Mouse (Mus musculus) lung, postnatal 14 days (tissue): ENCODE data around the gene Antxr1.
A peak's percentile ranks its signal among the peaks of the same experiment; 100 is the strongest.

ENCODE experiments used
- DNase-seq: peaks from one replicate; pipeline ENCODE4 v3.0.0; 2021

The Antxr1 gene

DNA sequence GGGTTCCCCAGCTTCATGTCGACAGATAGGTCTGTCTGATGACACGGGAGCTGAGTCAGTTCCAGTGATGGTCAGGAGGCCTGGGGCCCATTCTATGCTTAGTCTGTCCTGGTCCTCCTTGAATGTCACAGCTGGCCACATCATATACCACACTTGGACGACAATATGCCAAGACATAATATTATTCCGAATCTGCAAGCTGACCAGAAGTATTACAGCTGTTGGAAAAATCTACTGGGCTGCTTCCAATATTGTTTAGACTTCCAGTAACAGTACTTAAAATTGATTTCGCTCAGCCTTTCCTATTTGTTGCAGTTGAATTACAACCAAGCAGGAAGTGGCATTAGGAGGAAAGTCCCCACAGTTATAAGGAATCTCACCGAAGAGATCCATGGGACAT is 48.4 kb downstream of the Antxr1 start:
- no peak for DNase-seq

DNA sequence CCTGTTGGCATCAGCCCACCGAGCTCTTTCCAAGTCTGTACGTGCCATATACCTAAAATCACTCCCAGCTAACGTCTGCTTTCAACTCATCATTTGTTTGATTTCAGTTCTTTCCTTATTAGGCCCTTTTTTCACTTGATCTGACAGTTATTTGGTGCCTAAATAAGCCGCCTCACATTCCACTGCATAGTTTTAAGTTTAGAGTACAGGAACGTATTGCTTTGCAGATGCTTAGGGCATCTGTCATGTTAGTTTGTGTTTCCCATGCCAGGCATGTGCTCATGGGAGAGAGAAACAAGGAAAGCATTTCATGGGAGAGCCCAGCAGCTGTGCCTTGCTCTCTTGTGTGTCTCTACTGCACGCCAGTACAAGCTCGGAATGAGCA is 50.3 kb downstream of the Antxr1 start:
- DNase-seq: no peak

DNA sequence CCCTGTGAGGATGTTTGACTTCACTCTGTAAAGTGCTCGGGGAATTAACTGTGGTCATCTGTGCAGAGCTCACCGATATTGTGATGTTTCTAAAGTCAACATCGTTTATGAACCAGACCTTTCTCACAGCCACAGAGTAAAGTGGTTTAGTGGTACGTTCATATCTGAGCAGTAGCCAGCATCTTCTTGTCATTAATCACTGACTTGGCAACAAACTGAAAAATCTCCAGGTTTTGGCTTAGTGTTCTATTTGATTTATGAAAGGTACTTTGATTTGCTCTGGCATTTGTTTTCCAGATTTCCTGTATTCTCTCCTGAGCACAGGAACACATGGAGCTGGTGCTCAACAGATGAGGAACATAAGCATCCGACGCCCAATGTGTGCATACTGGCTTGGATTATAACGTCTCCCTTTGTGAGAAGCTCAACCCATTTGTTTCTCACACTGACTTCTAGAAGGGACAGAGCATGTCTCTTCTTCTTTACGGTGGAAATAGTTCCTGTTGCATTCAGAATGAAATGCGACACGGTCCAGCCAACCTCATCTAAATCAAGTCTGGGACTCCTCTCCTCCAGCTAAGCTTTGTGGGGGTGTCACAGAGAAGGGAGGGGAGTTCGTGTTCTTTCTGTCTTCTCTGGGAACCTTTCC is 50.8 kb downstream of the Antxr1 start:
- no peak for DNase-seq

DNA sequence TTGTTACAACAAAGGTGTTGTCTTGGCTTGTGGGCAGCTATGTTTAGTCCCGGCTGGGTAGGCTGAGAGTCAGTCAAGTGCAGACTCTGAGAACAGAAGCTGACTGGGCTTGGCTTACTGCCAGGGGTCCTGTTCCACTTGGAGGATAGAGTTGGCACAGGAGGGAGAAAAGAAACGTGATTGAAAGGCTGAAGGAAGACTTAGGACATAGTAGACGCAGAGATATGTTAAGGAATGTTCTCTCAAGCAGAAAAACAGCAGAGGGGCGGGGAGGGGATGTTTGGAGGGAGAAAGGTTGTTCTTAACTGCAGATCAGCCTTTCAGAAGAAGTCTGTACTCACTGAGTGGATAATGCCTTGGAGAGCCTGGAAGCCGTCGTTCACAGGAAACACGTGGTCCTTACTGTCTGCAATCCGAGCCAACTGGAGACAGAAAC is 53.3 kb downstream of the Antxr1 start:
- DNase-seq: peak; percentile 90

DNA sequence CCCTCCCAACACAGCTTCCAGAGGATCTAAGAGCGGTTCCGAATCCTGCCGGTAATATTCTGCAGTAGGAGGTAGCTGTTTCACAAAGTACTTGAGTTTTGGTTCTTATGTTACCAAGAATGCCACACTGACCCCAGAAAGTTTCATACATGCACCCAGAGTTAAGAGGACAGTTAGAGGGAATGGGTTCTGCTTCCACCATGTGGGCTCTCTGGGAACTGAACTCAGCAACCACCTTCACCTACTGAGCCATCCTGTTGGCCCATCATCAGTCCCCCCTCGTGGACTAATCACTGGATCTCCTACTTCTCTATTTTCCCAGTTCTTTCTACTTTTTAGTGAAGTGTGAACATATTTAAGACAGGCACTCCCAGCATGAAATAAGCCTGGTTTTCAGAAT is 53.9 kb downstream of the Antxr1 start:
- DNase-seq: no peak

DNA sequence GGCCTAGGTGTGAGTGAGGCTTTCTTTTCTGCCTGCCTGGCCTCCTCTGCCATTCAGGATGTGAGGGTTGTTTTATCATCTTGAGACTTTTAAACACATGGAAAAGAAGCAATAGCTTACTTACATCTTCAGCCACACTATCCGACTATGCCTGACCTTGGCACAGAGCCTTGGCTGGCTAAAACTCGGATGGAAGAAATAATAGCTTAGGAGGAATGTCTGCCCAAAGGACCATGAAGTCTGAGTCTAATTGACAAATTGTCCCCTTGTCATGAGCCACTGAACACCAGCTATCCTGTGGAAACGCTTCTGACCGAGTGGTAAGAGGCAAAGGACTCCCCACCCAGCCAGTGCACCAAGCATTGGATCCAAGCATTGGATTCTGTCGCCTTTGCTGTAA is 57.5 kb downstream of the Antxr1 start:
- DNase-seq: peak; percentile 29

DNA sequence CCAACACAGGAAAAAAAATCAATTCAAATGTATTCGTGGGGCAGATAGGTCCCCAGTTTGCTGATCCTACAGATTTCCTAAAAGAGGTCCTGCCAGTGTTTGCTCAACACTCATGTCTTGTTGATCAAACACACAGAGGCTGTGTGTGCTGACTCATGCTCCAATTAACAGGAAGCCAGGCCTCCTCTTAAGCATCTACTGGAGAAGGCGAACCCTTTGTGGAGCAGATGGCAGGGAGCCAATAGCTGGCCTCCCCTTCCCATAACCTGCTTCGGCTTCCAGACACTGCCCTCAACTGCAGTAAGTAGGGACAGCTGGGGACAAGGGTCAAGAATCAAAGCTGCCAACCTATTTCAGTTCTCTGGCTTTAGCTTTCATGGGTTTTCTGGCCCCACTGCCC is 58.1 kb downstream of the Antxr1 start:
- peak; percentile 76 for DNase-seq

DNA sequence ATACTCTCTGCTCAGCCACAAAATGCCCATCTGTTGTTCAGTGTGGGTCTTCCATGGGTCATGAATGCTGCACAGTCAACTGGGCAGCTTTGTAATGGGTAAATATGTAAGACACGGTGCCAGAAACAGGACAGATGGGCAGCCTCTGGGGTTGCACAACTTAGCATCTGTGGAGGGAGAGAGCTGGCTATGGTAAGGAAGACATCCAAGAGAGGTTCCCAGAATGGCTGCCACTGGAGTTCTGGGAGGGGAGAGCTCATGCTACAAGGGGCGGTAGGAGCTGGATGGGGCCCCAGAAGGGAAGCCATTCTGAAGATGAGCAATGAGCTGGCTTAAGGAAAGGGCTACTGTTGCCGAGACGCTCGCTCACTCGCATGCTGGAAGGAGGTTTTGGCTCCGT is 58.7 kb downstream of the Antxr1 start:
- DNase-seq: peak; percentile 27

DNA sequence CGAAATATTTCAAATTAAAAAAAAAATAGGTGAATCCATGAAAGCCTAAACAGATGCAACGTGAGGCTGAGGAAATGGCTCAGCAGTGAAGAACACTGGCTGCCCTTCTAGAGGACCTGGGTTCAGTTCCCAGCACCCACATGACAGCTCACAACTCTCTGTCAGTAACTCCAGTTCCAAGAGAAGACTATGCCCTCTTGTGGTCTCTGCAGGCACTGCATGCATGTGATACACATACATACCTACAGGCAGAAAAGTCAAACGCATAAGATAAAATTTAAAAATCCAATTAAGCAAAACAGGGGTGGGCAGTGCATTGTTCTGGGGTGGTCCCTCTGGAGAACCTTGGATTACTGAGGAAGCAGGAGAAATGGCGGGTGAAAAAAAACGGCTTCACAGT is 60.8 kb downstream of the Antxr1 start:
- DNase-seq: no peak

DNA sequence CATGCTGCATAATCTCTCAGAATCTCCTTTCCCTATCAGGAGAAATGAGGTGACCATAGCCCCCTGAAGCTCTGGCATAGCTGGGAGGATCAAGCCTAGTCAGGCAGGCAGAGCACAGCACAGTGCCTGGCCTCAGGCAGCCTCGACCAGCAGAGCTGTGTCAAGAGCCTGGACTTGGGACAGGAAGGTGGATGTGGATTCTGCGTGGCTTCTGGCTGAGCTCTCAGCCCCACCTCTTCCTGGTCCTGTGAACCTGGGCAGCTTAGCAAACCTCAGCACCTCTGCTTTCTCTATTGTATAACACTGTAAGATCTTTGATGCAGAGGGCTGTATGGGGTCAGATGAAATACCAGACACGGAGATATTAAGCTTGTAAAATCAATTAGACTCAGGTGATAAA is 61.8 kb downstream of the Antxr1 start:
- DNase-seq: no peak

DNA sequence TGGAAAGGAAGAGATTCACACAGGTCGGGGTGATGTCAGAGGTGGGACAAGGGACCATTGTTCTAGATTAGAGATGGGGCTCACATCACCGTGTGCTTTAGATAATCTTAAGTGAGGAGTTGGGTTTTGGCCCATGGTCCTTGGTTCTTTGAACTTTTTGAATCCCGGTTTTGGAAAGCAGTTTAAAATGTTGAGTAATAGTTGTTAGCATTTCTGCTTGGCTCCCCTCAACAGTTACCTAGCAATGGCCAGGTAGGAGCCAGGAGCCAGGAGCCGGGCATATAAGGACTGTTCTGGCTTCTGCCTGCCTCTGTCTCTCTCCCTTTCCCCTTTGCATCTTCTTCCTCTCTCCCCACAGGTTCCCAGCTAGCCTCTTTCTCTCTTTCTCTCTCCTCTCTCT is 62.5 kb downstream of the Antxr1 start:
- no peak for DNase-seq

DNA sequence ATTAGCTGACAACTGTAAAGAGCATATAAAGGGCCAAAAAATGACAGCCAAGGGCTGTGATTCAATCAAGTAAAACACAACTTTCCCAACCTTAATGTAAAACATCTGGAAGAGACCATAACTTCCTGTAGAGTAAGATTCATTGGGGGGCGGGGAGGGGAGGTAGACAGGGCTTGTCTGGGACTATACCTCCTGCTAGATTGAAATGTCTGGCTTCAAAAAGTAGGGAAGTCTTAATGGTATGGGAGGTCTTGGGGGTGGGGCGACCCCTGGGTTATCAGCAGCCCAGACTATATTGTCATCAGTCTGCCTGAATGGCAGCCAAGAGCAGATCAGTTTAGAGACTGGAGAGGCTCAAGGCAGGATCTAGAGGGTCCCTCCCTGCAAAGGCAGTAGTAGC is 63.4 kb downstream of the Antxr1 start:
- no peak for DNase-seq

DNA sequence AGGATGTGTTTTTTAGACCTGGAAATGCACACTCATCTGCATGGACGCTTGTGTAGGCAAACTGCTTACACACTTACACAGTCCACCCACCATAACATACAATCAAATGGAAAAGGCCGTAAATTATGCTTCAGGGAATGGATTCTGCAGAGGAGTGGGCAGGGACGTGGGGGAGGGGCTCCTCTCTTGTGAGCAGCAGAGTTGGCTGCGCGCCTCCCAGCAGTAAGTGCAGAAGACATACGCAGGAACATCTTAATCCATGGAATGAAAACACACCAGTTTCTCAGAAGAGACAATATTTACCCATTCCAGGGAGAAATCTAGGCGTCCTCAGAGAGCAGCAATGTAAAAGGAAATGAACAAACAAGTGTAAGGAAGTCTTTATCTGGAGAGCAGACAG is 65.2 kb downstream of the Antxr1 start:
- DNase-seq: peak; percentile 44

DNA sequence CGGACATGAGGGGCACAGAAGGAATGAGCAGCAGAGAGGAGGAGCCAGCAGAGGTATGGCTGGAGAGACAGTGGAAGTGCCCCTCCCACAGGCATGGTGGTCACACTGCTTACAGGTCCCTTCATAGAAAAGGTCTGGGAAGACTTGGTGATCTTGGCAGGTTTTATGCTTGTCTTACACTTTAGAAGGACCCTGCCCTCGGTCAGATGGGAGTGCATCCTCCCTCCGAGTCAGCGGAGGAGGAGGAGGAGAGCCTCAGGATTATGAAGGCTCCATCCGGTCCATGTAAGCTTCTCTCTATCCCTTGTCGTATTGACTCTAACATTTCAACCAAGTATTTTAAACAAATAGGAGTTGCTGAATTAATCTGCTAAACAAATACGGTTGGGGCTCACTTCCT is 65.7 kb downstream of the Antxr1 start:
- no peak for DNase-seq

DNA sequence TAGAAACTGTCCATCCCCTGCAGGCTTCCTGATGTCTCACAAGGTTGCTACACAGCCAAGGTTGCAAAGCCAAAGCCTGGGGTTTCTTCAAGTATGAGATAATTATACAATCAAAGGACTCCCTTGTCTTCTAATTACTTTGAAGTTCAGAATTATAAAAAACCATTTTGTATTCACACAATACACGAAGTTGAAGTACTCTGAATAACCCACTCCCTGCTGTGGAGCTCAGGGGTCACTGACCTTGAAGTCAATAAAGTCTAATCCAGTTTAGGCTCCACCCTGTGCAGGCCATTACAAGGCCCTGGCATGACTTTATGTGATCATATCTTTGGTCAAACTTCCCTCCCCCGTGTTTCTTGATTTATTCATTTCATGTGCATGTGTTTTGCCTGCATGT is 73.0 kb downstream of the Antxr1 start:
- no peak for DNase-seq

DNA sequence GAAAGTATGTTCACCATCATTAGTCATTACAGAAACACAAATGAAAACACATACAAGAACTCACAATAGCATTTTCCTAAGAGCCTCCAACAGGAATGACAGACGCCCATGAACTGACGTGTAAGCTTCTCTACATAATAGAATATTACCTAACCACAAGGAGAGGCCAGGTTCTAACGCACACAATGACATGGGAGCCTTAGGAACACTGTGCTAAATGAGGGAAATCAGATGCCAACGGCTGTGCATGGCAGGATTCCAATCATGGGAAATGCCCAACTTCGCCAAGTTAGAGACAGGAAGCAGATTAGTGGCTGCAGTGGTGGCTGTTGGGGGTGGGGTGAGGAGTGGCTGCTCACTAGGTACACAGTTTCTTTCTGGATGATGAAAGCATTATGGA is 76.6 kb downstream of the Antxr1 start:
- DNase-seq: peak; percentile 54

DNA sequence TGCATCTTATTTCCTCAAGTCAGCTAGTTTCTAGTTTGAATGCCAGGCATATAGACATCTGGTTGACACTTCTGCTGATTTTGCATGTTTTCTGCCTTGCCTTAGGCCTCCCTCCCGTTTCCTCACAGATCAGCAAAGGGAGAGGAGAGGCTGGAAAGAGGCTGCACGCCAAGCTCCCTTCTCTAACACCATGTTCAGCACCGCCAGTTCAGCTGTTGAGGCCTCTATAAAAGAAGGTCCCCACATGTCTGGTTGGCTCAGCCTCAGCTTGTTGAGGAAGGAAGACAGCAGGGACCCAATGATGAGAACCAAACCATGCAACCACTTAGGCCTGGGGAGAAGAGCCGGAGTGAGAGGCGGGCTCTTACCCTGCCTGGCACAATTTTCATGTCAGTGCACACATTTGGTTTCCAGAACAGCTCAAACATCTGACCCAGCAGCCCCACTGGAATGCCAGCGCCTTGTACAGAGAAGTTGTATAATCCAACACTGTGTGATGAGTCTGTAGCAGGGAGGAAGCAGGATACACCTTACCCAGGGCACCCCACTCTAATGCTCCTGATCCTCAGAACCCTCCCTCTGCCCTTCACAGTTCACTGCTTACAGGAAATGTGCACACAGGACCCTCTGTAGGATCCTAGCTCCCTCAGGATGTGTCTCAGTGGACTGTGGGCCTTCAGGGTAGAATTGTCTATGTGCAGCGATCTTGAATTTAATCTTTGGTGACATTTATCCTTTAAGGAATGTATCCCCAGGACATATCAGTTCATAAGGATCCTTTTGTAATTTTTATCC is 77.4 kb downstream of the Antxr1 start:
- peak; percentile 46 for DNase-seq

DNA sequence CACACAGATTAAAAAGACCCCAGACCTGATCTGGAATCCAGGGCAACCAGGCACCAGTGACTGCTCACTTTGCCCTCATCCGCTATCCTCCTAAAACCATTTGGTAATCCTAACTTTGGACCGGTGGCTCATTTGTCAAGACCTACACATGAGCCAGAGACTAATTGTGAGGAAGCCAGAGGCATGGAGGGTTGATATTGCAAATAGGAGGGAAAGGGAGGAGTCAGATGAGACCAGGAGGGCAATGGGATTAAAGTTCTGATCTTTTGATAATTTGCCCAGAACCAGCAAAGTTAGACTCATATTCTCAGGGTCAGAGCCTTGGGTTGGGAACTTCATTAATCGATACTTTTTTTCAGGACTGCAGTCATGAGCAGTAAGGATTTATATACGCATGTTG is 78.2 kb downstream of the Antxr1 start:
- no peak for DNase-seq

DNA sequence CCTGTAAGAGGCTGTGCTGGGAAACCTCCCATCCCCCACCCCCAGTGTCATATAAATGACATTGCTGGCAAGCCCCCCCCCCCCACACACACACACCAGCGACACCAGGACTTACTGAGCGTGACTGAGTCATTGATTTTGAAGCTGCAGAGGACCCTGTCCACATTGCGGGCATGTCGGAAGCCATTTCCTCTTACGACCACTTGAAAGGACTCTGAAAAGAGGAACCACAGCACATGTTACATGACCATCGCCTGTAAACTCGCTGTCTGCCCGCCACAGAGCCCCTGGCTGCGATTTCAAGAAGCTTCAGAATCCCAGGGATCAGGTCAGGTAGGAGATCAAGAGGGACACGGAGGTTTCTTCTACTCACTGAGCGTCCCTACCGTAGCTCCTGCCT is 80.0 kb downstream of the Antxr1 start:
- DNase-seq: no peak

DNA sequence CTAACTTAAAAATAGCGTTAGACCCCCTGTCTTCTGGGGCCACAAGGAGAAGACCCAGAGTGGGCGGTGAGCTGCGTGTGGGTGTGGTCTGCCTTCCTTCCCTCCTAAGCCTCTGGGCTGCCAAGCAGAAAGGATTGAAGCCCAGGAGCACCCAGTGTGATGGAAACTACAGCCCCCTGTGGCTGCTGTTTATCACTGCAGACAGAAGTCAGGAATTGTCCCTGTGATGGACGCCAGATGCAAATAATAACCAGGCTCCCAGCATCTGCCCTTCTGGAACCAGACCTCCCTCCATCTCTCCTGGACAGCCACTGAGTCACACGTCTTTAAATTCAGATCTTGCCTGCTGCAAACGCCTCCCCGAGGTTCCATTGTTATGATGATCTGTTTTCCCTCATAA is 80.9 kb downstream of the Antxr1 start:
- no peak for DNase-seq

DNA sequence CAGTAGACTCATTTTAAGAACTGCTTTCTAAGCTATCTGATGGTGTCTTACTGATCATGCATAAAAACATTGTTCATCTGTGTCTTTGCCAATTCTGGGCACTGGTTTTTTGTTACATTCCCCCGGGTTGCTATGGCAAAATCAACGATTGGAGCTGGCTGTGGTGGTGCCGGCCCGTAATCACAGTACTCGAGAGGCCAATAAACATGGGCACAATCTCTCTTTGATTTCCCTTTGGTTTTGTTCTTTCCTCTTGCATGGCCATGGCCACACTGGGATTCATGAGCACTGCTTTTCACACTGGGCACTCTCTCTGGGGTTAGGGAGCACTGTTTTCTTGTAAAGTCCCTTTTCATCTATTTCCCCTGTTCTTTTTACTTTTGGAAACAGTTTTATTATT is 83.9 kb downstream of the Antxr1 start:
- no peak for DNase-seq

DNA sequence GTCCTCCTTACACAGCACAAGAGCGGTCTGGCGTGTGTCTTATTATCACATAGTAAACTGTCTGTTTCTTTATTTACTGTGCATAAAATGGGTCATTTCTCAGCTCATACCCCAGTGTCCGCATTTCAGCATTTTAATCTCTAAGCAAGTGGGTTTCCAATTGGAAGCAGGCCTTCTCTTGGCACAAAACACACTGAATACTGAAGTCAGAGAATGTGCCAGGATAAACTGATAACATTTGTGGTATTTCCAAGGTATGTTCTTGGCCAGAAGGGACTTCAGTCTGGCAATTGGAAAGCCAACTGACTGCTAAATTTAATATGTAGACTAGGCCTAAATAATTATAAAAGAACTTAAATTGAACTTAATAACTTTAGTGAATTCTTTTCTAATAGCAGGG is 84.9 kb downstream of the Antxr1 start:
- no peak for DNase-seq

DNA sequence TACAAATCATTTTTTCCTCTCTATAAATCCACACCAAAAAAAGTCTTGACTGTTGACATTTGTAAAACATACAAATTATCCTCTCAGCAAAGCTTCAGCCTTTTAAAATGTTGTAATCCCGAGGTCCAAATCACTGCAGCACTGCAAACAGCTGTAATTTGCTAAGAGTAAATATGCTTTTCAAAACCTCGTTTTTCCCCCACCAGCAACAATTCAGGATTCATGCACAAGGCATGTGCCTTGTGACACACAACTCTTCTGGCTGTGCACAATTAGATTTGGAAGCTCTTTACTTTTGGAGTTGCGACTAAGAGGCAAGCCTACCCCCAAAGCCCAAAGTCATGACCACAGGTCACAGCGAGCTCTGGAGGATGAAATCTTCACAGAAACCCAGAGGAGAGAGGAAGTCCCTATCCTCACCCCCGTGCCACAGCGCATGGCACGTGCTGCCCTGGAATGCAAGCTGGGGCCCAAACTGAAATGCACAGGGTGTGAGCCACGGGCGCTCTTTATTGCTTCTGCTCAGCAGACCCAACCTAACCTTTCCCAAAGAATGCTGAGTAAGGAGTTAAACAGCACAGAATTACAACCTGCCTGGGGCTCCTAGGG is 87.3 kb downstream of the Antxr1 start:
- no peak for DNase-seq
